Mouse (Mus musculus): ENCODE measurements around the gene Gm21083. TPM values are rescaled to one million over a fixed set of nuclear protein-coding genes. Genes with fewer than 3 reads are reported as not detected.
A peak's percentile ranks its signal among the peaks of the same experiment; 100 is the strongest.
"Not testable (repeated sequence)": the region's sequence is repeated elsewhere in the genome, so short reads cannot be mapped to it uniquely, and the experiment has no call there.

Gm21083 gene
- polyA plus RNA-seq, 1 experiment from 2014 or later = not detected

DNA sequence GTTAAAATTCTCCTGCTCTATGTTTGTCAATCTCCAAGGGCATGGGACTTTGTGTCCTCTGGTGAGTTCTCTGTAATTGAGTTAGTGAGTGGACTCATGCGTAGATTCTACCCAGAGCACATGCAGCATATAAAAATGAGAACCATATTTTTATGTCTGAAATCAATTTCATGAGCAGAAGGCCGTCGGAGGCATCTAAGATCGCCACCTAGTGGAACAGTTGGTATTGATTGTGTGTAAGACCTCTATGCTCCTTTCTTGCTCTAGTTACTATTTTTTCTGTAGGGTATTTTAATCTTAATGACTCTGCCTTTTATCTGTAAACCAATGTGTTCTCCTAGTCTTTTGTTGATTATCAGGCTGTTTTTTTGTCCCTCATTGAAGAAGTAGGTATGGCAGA is 23.2 kb downstream of the Gm21083 start:
- H3K4me1 ChIP-seq; ATAC-seq (ENCODE audit: low FRiP score, low read depth); H3K27ac ChIP-seq; H3K27me3 ChIP-seq (replicated peaks); H3K9ac ChIP-seq; H3K4me2 ChIP-seq (replicated peaks); H3K4me3 ChIP-seq; H3K36me3 ChIP-seq: not testable (repeated sequence)
- peaks cover 28% of the 10 kb centered on the region for H3K9me3 ChIP-seq
- 42% methylated on average over 4 of the region's 4 CpGs for WGBS

DNA sequence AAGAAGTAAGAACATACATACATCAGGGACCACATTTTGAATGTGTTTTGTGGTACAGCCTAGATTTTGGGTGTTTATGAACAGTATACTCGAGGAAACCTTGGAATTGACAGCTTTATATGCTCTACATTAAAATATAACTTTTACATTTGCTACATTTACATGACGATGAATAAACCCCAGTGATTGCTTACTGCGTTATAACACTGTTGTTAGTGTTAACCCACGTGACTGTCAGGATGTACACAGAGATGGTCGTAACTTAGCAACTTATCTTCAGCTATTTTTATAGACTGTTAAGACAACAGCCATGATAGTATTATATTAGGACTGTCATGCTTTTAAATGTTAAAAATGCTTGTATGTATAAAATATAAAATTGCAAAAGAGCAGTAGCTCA is 24.3 kb downstream of the Gm21083 start:
- peaks cover 27% of the 10 kb centered on the region for H3K9me3 ChIP-seq
- H3K9ac ChIP-seq; H3K4me2 ChIP-seq (replicated peaks); H3K4me1 ChIP-seq; H3K27me3 ChIP-seq (replicated peaks); H3K36me3 ChIP-seq; H3K4me3 ChIP-seq; H3K27ac ChIP-seq: not testable (repeated sequence)
- 65% methylated on average over 5 of the region's 5 CpGs for WGBS
- ATAC-seq (ENCODE audit: low FRiP score, low read depth) = peak; percentile 70

GRCm38 (mm10) chr5:15601960-15602359 is 24.8 kb downstream of the Gm21083 start:
- H3K27ac ChIP-seq; H3K9ac ChIP-seq; H3K4me1 ChIP-seq; H3K4me2 ChIP-seq (replicated peaks); H3K4me3 ChIP-seq; H3K27me3 ChIP-seq (replicated peaks); H3K36me3 ChIP-seq: not testable (repeated sequence)
- peaks cover 30% of the 10 kb centered on the region for H3K9me3 ChIP-seq
- ATAC-seq (ENCODE audit: low FRiP score, low read depth) = peak; percentile 65; the same call in 1 of the 2 replicates
- WGBS = 72% methylated on average over 3 of the region's 3 CpGs

DNA sequence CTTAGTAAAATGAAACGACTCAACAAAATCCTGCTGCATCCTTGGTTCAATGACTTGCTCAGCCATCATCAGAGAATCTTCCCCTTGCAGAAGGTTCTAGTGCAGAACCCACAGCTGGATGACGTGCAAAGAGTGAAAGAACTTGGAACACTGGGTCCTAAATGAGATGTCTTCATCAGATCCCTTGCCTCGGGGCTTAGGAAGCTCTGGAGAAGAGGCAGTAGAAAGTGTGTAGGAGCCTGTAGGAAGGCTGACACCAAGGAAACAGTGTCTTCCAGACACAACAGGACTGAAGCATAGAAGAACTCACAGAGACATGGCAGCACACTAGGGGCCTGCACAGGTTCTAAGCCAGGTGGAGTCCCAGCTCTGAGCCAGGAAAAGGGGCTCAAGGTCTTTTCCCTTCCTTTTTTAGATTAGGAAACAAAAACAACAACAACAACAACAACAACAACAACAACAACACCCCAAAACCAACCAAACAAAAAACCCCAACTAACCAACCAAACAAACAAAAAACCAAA is 25.4 kb downstream of the Gm21083 start:
- 66% methylated on average over 3 of the region's 3 CpGs for WGBS
- ATAC-seq (ENCODE audit: low FRiP score, low read depth) = not testable (repeated sequence)

GRCm38 (mm10) chr5:15603008-15603407 is 25.9 kb downstream of the Gm21083 start:
- H3K27ac ChIP-seq; H3K4me3 ChIP-seq; H3K4me1 ChIP-seq; H3K9ac ChIP-seq; ATAC-seq (ENCODE audit: low FRiP score, low read depth); H3K36me3 ChIP-seq; H3K4me2 ChIP-seq (replicated peaks); H3K27me3 ChIP-seq (replicated peaks): not testable (repeated sequence)
- 61% methylated on average over 2 of the region's 2 CpGs for WGBS
- peaks cover 31% of the 10 kb centered on the region for H3K9me3 ChIP-seq

More for the DNA sequence above, 25.4 kb downstream of the Gm21083 start:
- H3K9ac ChIP-seq; H3K27ac ChIP-seq; H3K4me3 ChIP-seq; H3K4me1 ChIP-seq; H3K4me2 ChIP-seq (replicated peaks); H3K36me3 ChIP-seq; H3K27me3 ChIP-seq (replicated peaks): not testable (repeated sequence)
- peaks cover 30% of the 10 kb centered on the region for H3K9me3 ChIP-seq

GRCm38 (mm10) chr5:15603585-15603984 is 26.5 kb downstream of the Gm21083 start:
- H3K9ac ChIP-seq; H3K27ac ChIP-seq; H3K4me3 ChIP-seq; H3K27me3 ChIP-seq (replicated peaks); H3K36me3 ChIP-seq; H3K4me1 ChIP-seq; ATAC-seq (ENCODE audit: low FRiP score, low read depth); H3K4me2 ChIP-seq (replicated peaks): not testable (repeated sequence)
- H3K9me3 ChIP-seq = peaks cover 31% of the 10 kb centered on the region
- WGBS = 79% methylated on average over 8 of the region's 8 CpGs

DNA sequence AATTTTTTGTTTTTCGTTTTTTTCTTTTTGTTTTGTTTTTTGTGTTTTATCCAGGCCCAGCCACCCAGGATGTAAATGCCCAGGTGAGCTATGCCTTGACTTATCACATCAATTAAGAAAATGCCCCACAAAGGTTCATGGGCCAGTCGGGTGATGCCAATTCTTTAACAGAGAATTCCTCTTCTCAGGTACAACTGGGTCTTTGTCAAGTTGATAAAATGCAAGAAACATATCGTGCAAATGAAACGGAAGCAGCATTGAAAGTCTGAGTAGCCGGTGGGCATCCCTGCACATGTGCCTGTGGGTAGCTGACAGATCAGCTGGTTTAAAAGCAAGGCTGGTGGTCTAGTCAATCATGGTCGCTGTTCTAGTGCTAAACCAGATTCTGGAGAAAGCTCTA is 29.5 kb downstream of the Gm21083 start:
- peaks cover 23% of the 10 kb centered on the region for H3K9me3 ChIP-seq
- WGBS = 67% methylated on average over 6 of the region's 6 CpGs
- not testable (repeated sequence) for H3K36me3 ChIP-seq; H3K27ac ChIP-seq; H3K4me3 ChIP-seq; H3K4me2 ChIP-seq (replicated peaks); H3K4me1 ChIP-seq; H3K27me3 ChIP-seq (replicated peaks); H3K9ac ChIP-seq
- ATAC-seq (ENCODE audit: low FRiP score, low read depth) = peak; percentile 61; the same call in 1 of the 2 replicates

DNA sequence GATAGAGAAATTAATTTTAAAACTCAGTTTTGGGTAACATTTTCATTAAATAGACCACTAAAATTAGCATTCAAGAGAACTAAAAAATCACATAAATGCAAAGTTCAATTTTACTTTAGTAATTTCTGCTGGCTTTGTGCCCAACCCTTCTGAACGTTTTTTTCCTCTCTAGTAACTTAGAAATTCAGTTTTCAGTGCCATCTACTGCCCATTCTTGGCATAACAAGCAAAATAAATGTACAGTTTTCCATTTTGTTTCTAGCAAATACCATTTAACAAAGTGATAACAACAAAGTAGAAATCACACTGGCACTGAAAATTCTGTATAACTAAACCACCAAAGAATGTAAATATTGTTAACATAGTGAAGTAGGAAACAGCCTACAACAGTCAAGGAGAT is 33.6 kb downstream of the Gm21083 start:
- H3K4me2 ChIP-seq (replicated peaks); H3K27me3 ChIP-seq (replicated peaks); H3K36me3 ChIP-seq; ATAC-seq (ENCODE audit: low FRiP score, low read depth); H3K9ac ChIP-seq; H3K4me1 ChIP-seq; H3K4me3 ChIP-seq; H3K9me3 ChIP-seq; H3K27ac ChIP-seq: not testable (repeated sequence)
- 13% methylated on average over 1 of the region's 1 CpGs for WGBS

- H3K27me3 ChIP-seq (replicated peaks); ATAC-seq (ENCODE audit: low FRiP score, low read depth); H3K4me2 ChIP-seq (replicated peaks); H3K4me1 ChIP-seq; H3K9ac ChIP-seq; H3K36me3 ChIP-seq; H3K4me3 ChIP-seq; H3K27ac ChIP-seq: not testable (repeated sequence)
- WGBS = 79% methylated on average over 3 of the region's 3 CpGs
- peaks cover 10% of the 10 kb centered on the region for H3K9me3 ChIP-seq
Observed at GRCm38 (mm10) chr5:15616195-15616594, 39.1 kb downstream of the Gm21083 start.

DNA sequence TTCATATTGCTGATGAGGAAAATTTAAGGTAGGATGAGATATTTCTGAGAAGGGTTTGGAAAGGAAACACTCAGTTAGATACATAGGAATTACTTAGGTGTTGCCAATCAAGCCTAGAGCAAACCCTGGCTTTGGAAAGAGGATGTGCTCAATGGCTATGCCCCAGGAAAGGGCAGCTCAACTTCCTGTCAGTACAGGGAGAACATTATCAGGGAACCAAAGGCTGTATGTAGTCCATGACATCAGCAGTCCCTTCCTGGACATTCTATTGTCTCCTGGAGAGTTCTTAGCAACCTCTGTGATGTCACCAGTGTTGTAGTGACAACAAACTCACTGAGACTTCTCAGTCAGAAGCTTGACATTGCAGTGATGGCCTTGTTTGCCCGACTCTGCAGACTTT is 41.6 kb downstream of the Gm21083 start, which contains the start of gene Speer4d:
Gene Speer4d, plus strand, starts transcription at position 301 of the 400 bp plus-strand sequence.
- H3K9ac ChIP-seq; H3K36me3 ChIP-seq; H3K4me3 ChIP-seq; ATAC-seq (ENCODE audit: low FRiP score, low read depth); H3K4me2 ChIP-seq (replicated peaks); H3K4me1 ChIP-seq; H3K27ac ChIP-seq; H3K27me3 ChIP-seq (replicated peaks): not testable (repeated sequence)
- WGBS = 66% methylated on average over 1 of the region's 1 CpGs
- H3K9me3 ChIP-seq = peaks cover 10% of the 10 kb centered on the region

- not testable (repeated sequence) for H3K9ac ChIP-seq; H3K9me3 ChIP-seq; H3K27ac ChIP-seq; H3K4me1 ChIP-seq; ATAC-seq (ENCODE audit: low FRiP score, low read depth); H3K4me2 ChIP-seq (replicated peaks); H3K4me3 ChIP-seq; H3K36me3 ChIP-seq; H3K27me3 ChIP-seq (replicated peaks)
- WGBS = 32% methylated on average over 1 of the region's 1 CpGs
Observed at GRCm38 (mm10) chr5:15628136-15628535, 51.0 kb downstream of the Gm21083 start.

GRCm38 (mm10) chr5:15630068-15630467 is 52.9 kb downstream of the Gm21083 start:
- H3K9ac ChIP-seq; H3K9me3 ChIP-seq; H3K27ac ChIP-seq; H3K4me2 ChIP-seq (replicated peaks); ATAC-seq (ENCODE audit: low FRiP score, low read depth); H3K4me3 ChIP-seq; H3K27me3 ChIP-seq (replicated peaks); H3K36me3 ChIP-seq; H3K4me1 ChIP-seq: not testable (repeated sequence)
- 32% methylated on average over 5 of the region's 5 CpGs for WGBS

Data from neural tube, embryonic 12.5 days (tissue).